Mouse (Mus musculus) thymus, postnatal 4 days (tissue): ENCODE data around the gene Thbs3.
A peak's percentile ranks its signal among the peaks of the same experiment; 100 is the strongest.
"Not testable (repeated sequence)": the region's sequence is repeated elsewhere in the genome, so short reads cannot be mapped to it uniquely, and the experiment has no call there.

Experiments used
- DNase-seq: peaks from one replicate; pipeline ENCODE4 v3.0.0; 2021

The Thbs3 gene

DNA sequence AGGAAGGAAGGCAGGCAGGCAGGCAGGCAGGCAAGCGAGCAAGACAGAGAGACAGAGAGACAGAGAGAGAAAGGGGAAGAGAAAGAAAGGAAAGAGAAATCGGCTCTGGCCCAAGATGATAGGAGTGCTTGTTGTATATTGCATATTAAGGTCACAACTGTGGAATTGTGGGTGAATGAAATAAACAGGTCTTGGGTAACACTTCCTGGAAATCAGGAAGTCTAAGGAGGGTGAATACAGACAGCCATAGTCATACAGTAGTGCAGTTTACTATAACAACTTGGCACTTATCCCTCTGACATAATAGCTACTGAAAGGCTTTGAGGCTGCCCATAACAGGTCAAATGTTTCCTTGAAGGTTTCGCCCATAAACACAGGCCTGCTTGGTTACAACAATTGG is 15.1 kb upstream of the Thbs3 start:
- no peak for DNase-seq

DNA sequence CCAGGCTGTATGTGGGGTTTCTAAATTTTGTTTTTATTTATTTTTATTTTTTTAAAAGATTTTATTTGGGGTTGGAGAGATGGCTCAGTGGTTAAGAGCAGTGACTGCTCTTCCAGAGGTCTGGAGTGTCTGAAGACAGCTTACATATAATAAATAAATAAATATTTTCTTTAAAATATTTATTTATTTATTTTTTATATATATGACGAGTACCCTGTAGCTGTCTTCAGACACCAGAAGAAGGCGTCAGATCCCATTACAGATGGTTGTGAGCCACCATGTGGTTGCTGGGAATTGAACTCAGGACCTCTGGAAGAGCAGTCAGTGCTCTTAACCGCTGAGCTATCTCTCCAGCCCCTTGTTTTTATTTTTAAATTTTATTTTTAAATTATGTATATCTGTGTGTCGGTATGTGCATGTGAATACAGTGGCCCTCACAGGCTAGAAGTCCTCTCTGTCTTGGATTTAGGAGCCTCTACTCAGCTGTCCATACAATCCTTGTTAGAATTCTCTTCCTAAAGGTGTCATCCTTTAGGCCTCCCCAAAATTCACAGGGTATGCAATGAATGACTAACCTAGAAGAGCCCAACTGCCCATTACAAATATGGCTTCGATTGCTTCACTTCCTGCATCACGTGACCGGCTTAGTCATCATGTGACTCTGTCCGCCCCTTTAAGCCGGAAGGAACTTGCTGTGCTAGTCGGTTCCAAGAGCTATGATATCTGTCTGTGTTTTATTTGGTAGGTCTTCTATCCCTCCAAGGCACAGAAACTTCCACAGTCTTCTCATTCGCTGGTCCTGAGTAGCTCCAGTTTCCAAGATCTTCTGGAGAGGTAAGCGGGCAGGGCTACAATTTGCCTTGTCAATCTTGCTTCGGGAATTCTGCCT is 12.5 kb upstream of the Thbs3 start, which contains the start of gene Gba:
Gene Gba, plus strand, starts transcription at position 676 of the 889 bp plus-strand sequence.
- DNase-seq = peak; percentile 89

DNA sequence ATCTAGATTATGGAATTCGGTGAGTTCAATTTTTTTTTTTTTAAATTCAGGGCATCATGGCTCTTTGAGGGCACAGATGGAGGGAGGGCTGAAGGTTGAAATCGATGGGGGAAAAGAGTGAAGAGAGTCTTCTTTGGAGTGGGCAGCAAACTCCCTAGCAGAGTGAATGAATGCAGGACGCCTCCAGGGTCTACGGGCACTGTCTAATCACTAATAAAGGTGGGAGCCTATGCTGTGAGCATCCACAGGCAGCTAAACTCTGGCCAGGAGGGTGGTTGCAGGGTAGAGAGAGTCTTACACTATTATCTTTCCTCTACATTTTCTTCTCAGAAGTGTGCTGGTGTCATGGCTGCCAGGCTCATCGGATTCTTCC is 11.9 kb upstream of the Thbs3 start:
- no peak for DNase-seq

DNA sequence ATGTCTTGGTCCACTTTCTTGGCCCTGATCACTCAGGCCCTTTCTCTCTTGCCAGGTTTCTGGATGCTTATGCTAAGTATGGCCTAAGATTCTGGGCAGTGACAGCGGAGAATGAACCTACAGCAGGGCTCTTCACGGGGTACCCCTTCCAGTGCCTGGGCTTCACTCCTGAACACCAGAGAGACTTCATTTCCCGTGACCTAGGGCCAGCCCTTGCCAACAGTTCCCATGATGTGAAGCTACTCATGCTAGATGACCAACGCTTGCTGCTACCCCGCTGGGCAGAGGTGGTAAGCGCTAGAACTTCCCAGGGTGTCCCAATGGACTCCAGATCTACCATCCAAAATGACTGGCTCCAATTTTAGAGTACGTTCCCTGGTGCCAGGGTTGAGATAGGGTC is 8.9 kb upstream of the Thbs3 start:
- DNase-seq = no peak

DNA sequence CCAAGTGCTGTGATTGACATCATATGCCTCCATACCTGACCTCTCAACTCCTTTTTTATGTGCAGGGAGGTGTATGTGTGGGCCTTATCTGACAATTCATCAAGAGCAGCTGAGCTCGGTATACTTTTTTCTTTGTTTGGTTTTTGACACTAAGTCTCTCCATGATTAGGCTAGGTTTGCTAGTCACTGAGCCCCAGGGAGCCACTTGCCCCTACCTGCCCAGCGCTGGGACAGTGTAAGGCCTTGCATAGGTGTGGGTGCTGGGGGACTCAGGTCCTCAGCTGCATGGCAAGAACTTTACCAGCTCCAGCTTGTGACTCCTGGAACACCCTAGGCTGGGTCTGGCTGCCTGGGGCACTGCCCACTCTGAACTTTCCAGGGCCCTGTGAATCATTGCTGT is 8.3 kb upstream of the Thbs3 start:
- DNase-seq = no peak

DNA sequence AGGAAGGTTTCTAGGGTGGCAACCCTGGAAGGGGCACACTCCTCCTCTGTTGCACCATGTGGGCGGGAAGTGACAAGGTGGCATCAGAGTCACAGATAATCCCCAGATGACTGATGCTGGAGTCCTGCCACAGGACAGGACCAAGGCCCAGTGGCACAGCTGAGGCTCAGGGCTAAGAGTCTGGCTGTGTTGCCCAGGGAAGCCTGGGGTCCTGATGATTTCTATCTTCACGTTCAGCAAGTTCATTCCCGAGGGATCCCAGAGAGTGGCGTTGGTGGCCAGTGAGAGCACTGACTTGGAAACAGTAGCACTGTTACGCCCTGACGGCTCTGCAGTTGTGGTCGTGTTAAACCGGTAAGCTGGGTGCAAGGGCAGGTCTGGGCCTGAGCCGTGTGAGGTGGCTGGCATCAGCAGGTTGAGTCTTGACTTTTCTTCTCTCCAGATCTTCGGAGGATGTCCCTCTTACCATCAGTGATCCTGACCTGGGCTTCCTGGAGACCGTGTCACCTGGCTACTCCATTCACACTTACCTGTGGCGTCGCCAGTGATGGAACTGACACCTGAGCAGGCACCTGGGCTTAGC is 6.8 kb upstream of the Thbs3 start:
- DNase-seq = no peak

DNA sequence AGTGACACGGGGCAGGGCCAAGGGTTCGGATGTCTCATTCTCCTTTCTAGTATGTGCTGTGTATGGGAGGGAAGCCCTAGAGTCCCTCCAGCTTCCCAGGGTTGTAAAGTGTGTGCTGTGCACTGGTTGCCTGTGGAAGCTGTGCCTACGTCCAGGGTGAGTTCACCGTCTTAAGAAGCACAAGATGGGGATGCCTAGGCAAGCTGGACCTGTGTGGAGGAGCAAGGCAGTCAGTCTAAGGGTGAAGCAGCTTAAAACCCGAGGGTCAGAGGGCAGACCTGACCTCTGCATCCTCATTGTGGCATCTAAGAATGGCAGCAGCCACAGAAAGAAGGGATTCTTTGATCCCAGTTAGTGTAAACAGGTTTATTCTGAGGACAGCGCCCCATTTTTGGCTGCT is 6.2 kb upstream of the Thbs3 start:
- DNase-seq = no peak

DNA sequence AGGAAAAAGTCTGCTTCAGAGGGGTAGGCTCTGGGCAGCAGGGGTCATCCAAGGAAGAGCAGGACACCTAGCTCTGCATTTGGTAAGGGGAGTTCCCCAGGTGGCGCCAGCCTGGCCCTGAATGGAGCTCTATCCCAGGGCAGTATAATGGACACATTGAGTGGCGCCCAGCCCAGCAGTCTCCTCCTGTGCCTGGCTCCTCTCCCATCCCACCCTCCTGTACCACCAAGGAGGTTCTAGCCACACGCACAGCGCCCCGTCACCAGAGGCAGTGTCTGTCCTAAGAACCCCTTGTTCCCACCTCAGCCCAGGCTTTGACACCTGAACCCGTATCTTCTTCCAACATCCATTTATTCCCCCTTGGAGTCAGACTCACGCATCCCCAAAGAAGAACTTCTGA is 5.2 kb upstream of the Thbs3 start:
- no peak for DNase-seq

DNA sequence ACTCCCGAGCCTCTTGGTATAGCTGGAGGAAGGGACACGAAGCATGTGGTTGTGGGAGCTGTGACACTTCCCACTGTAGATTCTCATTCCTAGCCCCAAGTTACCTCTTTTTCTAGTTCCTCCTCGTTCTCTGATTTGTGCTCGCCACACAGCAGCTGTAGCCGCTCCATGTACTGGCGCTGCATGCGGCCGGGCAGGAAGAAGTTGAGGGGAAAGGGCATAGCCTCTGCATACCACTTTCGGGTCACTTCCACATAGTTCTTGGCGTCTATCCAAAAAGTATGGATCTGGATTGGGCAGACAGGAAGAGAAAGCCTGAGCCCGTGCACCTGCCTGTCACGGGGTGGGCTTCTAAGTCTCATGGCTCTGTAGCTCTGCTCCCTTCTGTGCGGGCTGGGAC is 4.8 kb upstream of the Thbs3 start:
- DNase-seq = no peak

DNA sequence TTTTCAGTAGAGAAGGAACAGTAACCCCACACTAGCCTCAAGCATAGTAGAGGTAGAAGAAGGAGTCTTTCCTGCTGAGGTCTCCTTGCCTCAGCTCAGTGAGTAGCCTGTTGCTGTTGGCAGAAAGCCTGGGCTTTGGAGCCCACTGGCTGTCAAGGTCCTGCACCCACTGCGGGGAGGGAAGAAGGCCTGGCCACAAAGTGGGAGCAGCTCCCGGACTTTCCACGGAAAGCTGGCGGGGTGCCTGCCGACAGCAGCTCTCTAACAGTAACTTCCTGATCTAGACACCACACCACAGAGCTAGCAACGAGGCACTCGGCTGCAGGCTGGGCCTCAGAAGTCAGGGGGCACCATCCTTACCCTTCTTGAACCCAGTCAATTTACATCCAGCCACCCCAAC is 4.2 kb upstream of the Thbs3 start:
- DNase-seq = no peak

DNA sequence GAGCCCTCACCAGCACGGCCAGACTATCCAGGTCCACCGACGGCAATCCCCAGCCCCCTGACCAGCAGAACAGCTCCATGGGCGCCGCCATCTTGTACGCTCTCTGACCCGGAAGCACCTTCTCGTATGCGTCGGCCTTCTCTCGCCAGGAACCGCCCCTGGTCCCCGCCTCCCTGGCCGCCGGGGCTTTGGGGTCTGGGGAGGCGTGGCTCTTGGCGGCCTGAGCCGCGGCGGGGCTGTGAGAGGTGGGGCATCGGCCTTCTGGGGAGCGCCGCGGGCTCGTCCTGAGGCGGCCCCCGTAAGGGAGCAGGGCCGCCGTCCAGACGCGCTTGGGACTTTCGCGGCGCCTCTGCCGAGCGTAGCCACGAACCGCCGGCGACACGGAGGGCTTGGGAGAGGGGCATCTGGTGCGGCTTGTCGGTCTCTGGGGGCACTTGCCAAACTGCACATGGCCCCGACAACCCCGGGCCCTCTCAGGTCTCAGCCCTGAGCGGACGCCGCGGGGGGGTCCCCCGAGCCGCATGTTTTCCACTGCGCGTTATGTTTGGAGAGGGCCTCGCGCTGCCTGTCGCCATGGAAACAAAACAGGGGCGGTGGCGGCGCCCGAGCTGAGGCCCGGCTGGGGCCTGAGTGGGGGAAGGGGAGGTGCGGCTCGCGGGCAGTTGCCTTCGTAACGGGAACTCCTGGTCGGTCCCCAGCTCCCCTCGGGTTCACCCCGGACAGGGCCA is 1.0 kb upstream of the Thbs3 start:
- DNase-seq = peak; percentile 89

DNA sequence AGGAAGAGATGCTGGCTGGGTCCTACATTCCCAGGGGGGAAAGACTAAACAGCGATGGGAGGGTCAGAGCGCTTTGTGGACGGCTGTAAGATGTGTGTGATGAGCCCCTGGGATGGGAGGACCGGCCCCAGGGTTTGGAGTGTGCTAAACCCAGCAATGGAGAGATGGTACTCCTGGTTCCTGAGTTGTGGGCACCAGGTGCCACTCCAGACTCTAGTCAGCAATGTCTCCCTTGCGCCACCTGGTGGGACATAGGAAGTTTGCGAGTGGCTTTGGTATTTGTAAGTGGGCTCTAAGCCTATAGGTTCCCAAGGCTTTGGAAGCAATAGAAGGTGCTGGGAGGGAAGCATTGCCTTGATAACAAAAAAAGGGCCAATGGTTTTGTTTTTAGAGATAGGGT is 873 bp downstream of the Thbs3 start:
- DNase-seq = peak; percentile 92

DNA sequence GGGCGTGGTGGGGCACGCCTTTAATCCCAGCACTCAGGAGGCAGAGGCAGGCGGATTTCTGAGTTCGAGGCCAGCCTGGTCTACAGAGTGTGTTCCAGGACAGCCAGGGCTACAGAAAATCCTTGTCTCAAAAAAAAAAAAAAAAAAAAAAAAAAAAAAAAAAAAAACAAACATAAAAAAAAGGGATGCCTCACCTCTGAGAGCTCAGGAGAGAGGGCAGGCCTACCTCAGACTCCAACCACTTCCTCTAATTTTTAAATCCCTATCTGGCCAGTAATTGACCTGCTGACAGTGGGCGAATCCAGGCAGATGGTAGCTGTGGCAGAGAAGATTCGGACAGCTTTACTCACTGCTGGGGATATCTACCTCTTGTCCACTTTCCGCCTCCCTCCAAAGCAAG is 1.4 kb downstream of the Thbs3 start:
- DNase-seq = not testable (repeated sequence)

DNA sequence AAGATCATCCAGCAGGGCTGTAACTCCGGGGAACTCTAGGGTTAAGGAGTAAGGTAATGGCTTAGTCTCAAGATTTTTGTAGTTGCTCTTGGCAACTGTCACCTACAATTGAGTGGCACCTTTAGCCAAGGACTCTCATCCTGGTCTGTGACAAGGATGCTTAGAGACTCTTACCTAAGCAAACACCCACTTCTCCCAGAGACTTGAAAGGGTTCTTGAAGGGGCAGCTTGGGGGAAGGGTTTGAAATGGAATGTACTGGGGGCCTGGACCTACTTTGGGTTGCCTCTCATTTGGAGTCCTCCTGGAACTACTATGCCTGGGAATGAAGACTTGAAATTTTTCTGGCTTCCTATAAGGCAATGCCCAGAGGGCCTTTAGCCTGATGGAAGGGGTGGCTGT is 3.3 kb downstream of the Thbs3 start:
- DNase-seq = no peak

DNA sequence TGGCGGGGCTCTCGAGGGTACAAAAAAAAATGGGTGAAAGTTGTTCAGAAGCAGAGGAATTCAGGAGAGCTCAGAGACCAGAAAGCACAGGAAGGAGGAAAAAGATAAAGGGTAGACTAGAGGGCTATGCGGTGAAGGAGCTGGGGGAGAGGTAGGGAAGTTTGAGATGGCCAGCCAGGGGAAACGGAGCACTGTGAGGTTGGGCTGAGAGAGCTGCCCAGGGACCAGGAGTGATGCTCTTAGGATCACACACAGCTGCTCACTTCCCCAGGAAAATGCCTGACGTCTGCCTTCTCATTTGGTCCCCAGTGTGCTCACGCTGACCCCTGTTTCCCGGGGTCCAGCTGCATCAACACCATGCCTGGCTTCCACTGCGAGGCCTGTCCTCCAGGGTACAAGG is 4.6 kb downstream of the Thbs3 start:
- no peak for DNase-seq

DNA sequence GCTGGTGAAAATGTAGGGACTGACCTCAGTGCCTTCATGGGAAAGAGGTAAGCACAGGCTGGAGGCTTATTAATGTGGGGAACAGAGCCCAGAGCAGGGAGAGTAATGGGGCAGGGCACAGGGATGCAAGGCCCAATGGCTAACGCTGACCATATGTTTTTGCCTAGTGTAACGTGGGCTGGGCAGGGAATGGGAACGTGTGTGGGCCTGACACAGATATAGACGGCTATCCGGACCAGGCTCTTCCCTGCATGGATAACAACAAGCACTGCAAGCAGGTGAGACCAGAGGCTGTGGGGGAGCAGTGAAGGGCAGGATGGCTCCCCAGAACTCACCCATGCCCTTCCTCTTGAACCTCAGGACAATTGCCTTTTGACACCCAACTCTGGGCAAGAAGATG is 6.2 kb downstream of the Thbs3 start:
- no peak for DNase-seq

DNA sequence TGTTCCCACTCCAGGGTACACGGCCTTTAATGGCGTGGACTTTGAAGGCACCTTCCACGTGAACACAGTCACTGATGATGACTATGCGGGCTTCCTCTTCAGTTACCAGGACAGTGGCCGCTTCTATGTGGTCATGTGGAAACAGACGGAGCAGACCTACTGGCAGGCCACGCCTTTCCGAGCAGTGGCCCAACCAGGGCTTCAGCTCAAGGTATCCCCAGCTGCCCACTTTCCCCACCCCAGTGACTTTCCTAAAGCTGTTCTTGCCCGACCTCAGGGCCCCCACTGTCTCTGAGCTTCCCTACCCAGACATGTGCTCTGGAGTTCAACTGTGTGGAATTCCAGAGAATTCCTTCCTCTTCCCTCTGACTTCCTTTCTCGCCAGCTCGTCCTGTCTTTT is 9.8 kb downstream of the Thbs3 start:
- DNase-seq = no peak

DNA sequence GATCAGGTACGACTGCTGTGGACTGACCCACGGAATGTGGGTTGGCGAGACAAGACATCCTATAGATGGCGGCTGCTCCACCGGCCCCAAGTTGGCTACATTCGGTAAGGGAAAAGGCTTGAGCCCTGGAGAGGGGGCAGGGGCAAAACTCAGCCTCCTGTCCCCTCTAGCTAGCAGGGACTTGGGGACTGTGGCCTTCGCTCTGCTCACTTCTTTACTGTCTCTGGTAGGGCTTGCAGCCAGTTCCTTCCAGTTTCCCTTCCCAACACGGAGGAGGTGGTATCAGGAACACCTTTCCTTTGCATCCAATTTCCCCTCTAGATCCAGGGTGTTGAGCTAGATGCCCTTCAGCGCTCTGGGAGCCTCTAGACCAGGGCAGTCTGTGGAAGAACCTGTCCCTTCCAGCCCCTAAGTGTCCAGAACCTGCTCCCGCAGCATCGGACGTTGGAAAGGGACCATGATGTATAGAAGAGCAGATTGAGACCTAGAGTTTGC is 10.4 kb downstream of the Thbs3 start:
- DNase-seq = no peak

DNA sequence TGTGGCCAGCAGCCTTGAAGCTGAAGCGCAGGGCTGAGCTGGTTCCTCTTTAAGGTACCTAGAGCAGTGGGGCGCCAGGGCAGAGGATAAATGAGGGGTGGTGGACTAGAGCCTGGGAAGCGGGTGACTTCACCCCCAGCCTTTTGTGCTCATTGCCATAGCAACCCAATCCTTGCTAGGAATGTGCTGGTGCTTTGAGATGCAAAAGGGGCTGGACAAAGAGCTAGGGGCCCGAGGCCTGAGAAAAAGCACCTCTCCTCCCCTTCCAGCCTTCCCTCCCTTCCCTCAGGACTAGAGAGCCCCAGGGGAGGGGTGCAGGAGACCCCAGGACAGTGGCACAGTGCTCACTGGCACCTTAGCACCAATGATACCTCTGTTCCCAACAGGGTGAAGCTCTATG is 10.9 kb downstream of the Thbs3 start:
- no peak for DNase-seq

DNA sequence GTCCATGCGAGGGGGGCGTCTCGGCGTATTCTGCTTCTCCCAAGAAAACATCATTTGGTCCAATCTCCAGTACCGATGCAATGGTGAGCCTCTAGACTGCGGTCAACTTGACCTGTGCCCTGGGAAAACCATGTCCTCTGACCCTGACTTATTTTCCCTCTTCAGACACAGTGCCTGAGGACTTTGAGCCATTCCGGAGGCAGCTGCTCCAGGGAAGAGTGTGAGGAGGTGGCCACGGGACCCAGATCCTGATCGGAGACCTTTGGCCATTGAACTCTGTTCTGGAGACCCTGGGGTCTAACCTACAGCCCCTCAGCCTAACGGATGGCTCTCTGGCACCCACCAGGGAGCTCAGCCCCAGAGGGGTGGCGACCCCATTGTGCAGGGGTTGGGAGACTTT is 11.4 kb downstream of the Thbs3 start:
- no peak for DNase-seq

DNA sequence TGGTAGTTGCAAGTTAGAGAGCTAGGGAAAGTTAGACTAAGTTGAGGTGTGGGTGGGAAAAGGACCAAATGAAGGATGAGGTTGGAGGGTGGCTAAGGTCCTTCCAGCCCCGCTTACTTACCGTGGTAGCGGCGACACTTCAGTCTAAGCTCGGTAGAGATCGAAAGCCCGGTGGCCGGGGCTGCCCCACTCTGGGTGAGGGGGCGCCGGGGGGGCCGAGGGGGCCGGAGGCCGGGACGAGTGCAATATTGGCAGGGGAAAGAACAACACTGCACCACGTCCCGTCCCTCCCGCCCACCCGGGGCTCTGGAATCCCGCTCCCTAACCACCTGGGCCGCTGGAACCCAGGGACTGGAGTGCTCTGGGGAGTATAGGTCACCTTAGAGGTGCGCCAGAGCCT is 11.9 kb downstream of the Thbs3 start, which contains the start of gene Mtx1:
Gene Mtx1, minus strand, starts transcription at position 189 of the 400 bp plus-strand sequence.
- peak; percentile 30 for DNase-seq

DNA sequence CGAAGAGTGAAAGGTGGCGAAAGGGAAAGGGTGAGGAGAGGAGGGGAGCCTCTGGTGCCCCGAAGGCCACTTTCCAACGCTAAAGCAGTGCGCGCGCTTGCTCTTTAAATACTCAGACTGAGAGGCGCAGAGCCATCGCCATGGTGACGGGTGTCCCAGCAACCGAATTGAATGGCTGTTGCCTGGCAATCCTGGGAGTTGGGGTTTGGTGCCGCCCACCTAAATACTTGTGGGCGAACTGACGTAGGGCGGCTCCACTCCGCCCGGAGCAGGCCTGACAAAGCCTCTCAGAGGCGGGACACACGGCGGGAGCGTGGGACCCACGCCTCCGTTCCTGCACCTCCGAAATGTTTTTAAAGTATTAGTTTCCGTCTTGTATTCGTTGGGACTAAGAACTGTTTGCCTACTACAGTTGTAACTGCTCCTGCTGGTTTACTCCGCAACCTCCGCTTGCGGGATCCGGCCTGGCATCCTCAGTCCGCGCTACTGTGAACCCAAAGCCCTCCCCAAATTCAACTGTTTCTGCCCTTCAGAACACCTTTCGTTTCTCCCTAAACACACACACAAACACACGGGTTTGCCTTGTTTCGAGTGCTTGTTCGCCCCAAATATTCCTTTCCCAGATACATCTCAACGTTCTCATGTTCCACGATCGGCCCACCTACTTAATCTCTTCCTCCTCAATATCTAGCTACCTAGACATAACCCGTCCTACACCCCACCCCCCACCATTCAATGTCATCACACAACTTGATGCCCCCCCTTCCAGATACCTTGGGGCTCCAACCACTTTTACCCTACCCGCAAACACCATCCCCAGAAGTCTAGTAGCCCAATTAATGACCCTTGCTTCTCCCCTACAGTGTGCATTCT is 12.6 kb downstream of the Thbs3 start:
- peak; percentile 70 for DNase-seq

DNA sequence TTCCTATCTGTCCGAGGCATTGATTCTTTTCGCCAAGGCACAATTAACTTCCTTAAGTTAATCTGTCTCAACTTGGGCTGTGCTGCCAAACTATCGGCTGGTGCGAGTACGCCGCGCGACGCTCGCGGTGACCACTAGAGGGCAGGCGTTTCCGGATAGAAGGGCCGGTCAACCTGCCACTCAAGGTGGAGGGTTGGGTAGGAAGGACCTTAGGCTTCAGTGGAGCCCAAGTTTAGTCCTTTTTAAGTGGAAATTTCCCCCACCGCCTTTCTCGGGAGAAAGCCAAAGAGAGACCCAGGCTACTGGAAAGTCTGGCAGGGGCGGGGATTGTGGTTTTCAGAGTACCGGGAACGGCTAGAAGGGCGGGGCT is 13.2 kb downstream of the Thbs3 start:
- peak; percentile 93 for DNase-seq
